Mouse (Mus musculus): ENCODE results near the gene Aimp2. TPM values are rescaled to one million over a fixed set of nuclear protein-coding genes. Genes with fewer than 3 reads are reported as not detected.

Aimp2 gene
- polyA plus RNA-seq, 1 experiment = 76.1 TPM

DNA sequence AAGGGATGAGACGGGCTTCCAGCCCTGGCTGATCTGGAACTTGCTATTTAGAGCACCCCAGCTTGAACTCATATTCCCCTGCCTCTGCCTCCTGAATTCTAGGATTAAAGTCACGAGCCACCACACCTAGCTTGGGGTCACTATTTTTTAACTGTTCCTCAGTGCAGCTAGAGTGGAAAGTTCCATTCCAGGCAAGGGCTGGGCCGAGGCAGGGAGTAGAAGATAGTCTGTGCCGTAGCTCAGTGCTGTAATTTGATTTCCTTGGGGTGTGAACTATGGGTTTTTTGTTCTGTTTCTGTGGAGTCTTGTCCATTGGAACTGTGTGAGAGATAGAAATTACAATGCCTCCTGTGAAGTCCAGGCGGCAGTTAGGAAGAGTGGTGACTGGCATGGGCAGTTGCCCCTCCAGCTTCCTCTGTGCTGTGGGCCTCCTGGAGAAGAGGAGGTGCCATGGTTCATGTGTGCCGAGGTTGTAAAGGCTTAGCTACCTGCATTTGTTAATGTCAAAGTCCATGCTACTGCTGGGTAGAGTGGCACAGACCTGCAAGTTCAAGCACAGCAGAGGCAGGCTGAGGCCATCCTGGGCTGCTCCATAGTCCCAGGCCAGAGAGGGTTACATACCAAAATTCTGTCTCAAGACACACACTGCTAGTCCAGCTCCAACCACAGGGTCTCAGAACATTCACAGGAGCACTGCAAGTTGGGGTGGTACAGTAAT is 22.4 kb upstream of the Aimp2 start:
- DNase-seq (ENCODE audit: low read depth) = no peak
- TF ChIP-seq POLR2A (IDR thresholded peaks at IDR 0.05; ENCODE audit: borderline replicate concordance, extremely low read depth, insufficient read depth, insufficient read length, poor library complexity, severe bottlenecking) (no peak), CTCF (IDR thresholded peaks at IDR 0.05; ENCODE audit: borderline replicate concordance, extremely low read depth, insufficient read depth, insufficient read length) (no peak)

DNA sequence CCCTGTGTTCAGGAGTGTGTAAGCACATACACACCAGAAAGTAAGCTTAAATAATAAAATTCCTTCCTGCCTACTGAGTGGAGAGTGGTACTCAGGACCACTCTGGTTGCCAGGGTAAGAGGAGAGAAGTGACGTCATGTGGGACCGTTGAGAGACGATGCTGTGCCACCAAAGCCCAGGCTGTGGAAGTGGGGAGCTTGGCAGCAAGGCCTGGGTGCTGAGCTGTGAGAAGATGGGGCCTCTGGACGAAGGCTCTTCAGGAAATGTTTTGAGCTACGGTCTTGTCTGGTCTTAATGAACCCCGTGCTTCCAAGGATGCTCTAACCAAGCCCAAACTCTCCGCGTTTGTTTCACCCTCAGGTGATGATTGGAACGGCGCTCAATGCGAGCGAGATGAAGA is 21.0 kb upstream of the Aimp2 start:
- TF ChIP-seq CTCF (IDR thresholded peaks at IDR 0.05; ENCODE audit: borderline replicate concordance, extremely low read depth, insufficient read depth, insufficient read length) = no peak
- no peak for TF ChIP-seq POLR2A (IDR thresholded peaks at IDR 0.05; ENCODE audit: borderline replicate concordance, extremely low read depth, insufficient read depth, insufficient read length, poor library complexity, severe bottlenecking)
- no peak for DNase-seq (ENCODE audit: low read depth)

DNA sequence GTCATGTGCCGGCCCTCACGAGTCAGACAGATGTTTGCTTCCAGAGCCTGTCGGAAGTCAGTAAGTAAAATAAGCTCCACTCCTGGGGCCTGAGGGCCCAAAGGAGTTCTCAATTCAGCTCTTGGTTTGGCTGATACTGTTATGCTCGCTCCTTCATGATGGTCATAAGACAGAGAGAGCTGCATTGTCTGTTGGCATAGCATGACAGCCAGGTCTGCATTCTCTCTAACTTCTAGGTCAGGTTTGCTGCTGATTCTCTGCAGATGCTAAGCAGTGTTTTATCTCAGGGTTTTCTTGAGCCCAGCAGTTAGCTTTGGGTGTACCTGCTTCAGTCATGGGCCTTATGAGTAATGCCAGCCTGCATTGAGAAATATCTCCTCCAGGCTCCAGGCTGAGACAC is 19.6 kb upstream of the Aimp2 start:
- no peak for DNase-seq (ENCODE audit: low read depth)
- TF ChIP-seq POLR2A (IDR thresholded peaks at IDR 0.05; ENCODE audit: borderline replicate concordance, extremely low read depth, insufficient read depth, insufficient read length, poor library complexity, severe bottlenecking) (no peak), CTCF (IDR thresholded peaks at IDR 0.05; ENCODE audit: borderline replicate concordance, extremely low read depth, insufficient read depth, insufficient read length) (no peak)

DNA sequence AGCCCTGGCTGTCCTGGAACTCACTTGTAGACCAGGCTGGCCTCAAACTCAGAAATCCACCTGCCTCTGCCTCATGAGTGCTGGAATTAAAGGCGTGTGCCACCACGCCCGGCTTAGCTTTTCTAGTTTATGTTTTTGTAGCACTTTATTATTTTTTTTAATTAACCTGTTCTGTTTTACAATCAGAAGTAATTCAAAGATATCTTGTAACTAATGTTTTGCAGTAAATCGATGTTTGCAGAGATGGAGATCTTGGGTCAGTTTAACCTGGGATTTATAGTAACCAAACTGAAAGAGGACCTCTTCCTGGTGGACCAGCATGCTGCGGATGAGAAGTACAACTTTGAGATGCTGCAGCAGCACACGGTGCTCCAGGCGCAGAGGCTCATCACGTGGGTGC is 18.2 kb upstream of the Aimp2 start, which contains the start of gene Gm42421:
Gm42421 (plus strand) TSS at position 301 of the 400 bp plus-strand sequence.
- DNase-seq (ENCODE audit: low read depth) = no peak
- TF ChIP-seq POLR2A (IDR thresholded peaks at IDR 0.05; ENCODE audit: borderline replicate concordance, extremely low read depth, insufficient read depth, insufficient read length, poor library complexity, severe bottlenecking) = no peak
- TF ChIP-seq CTCF (IDR thresholded peaks at IDR 0.05; ENCODE audit: borderline replicate concordance, extremely low read depth, insufficient read depth, insufficient read length) = no peak

DNA sequence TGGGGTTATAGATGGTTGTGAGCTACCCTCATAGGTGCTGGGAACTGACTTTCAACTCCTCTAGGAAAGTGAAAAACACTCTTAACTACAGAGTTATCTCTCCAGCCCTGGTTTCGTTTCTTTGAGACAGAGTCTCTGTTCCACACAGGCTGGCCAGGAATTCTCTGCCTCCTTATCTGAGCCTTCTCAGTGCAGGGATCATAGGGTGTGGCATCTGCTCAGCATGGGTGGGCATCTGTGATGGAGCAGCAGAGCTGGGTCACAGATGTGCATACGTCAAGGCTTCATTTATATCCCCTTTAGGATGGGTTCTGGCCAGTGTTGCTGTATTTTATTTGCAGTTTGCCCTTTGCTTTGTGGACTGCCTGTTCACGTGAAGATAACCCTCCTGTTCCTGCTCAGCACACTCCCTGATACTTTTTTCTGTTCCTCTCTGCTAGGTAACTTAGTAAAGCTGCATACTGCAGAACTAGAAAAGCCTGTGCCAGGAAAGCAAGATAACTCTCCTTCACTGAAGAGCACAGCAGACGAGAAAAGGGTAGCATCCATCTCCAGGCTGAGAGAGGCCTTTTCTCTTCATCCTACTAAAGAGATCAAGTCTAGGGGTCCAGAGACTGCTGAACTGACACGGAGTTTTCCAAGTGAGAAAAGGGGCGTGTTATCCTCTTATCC is 15.3 kb upstream of the Aimp2 start:
- DNase-seq (ENCODE audit: low read depth) = no peak
- no peak for TF ChIP-seq POLR2A (IDR thresholded peaks at IDR 0.05; ENCODE audit: borderline replicate concordance, extremely low read depth, insufficient read depth, insufficient read length, poor library complexity, severe bottlenecking)
- no peak for TF ChIP-seq CTCF (IDR thresholded peaks at IDR 0.05; ENCODE audit: borderline replicate concordance, extremely low read depth, insufficient read depth, insufficient read length)

DNA sequence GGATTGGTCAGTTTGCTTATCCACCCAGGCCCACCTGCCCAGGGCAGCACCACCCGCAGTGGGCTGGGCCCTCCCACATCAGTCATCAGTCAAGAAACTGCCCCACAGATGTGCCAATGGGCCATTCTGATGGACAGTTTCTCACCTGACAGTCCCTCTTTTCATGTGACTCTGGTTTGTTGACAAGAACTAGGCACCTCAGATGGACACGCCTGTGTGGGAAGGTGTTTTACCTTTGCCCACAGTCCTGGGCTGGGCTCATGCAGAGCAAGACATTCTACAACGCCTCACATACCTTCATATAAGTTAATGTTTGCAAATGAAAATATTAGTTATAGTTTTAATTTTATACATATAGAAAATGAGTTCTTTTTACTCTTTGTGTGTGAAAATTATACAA is 8.5 kb upstream of the Aimp2 start:
- TF ChIP-seq CTCF (IDR thresholded peaks at IDR 0.05; ENCODE audit: borderline replicate concordance, extremely low read depth, insufficient read depth, insufficient read length) = no peak
- no peak for TF ChIP-seq POLR2A (IDR thresholded peaks at IDR 0.05; ENCODE audit: borderline replicate concordance, extremely low read depth, insufficient read depth, insufficient read length, poor library complexity, severe bottlenecking)
- DNase-seq (ENCODE audit: low read depth) = no peak

DNA sequence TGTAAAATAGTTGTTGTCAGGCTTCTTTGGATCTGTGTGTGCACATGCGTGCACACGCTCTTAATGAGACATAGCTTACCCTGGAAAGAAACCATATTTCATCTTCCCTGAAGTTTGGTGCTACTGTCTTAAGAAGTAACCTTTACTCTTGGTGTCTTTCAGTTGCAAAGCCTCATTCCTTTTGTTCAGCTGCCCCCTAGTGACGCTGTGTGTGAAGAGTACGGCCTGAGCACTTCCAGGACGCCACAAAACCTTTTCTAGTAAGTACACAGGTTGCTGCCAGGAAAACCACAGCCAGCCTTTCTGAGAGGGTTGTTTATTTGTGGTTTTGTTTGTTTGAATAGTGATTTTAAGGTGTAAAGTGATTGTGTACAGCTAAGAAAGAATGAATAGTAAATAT is 7.8 kb upstream of the Aimp2 start:
- DNase-seq (ENCODE audit: low read depth) = peak; percentile 66
- TF ChIP-seq POLR2A (IDR thresholded peaks at IDR 0.05; ENCODE audit: borderline replicate concordance, extremely low read depth, insufficient read depth, insufficient read length, poor library complexity, severe bottlenecking) (no peak), CTCF (IDR thresholded peaks at IDR 0.05; ENCODE audit: borderline replicate concordance, extremely low read depth, insufficient read depth, insufficient read length) (peak; percentile 55; the same call in 1 of the 2 replicates)

DNA sequence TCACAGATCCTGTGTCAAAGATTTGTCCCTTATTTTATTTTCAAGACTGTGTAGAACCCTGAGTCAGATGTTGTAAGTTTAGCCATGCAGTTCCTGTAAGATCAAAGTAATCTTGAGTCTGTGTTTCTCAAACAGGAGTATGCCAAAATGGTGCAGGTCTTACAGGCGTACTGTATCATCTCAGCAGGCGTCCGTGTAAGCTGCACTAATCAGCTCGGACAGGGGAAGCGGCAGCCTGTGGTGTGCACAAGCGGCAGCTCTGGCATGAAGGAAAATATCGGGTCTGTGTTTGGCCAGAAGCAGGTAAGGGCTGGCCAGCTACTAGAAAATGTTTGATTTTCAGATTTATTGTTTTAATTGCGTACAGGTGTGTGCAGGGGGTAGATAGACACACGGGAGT is 6.6 kb upstream of the Aimp2 start:
- TF ChIP-seq CTCF (IDR thresholded peaks at IDR 0.05; ENCODE audit: borderline replicate concordance, extremely low read depth, insufficient read depth, insufficient read length) = no peak
- TF ChIP-seq POLR2A (IDR thresholded peaks at IDR 0.05; ENCODE audit: borderline replicate concordance, extremely low read depth, insufficient read depth, insufficient read length, poor library complexity, severe bottlenecking) = no peak
- no peak for DNase-seq (ENCODE audit: low read depth)

DNA sequence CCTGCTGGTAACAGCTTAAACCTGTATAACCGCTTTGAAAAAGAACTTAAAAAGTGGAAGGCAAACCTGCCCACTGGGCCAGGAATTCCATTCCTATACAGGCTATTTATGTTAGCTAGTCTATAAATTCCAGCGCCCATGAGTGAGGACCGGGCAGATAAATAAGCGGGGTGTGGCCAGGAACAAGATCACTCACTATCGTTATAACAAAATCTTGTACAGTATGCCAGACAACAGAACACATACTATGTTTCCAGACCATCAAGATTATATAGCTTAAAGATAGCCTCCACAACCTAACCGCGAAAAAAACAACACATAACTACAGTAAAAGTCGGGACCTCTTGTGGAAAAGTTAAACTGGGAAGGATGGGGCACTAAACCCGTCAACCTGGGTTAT is 721 bp downstream of the Aimp2 start:
- no peak for DNase-seq (ENCODE audit: low read depth)

DNA sequence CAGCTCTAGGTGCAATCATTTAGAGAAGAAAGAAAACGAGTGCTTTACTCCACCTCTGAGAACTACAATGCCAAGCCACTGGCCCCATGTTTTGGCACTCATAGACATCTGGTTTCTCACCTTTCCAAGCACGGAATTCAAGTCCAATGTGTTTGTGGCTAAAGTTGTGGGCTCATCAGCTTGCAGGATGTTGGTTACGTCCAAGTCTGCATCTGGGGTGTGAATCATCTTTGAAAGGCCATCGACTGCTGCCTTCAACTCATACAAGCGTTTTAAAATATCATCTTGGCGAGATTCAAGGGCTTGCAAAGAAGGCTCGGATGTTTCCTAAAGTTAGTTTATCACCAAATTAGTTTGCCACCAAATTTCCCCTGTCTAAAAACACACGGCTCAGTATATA is 3.2 kb downstream of the Aimp2 start:
- TF ChIP-seq CTCF (IDR thresholded peaks at IDR 0.05; ENCODE audit: borderline replicate concordance, extremely low read depth, insufficient read depth, insufficient read length) = no peak
- no peak for DNase-seq (ENCODE audit: low read depth)

More for the DNA sequence above, 721 bp downstream of the Aimp2 start:
- no peak for TF ChIP-seq POLR2A (IDR thresholded peaks at IDR 0.05; ENCODE audit: borderline replicate concordance, extremely low read depth, insufficient read depth, insufficient read length, poor library complexity, severe bottlenecking)

DNA sequence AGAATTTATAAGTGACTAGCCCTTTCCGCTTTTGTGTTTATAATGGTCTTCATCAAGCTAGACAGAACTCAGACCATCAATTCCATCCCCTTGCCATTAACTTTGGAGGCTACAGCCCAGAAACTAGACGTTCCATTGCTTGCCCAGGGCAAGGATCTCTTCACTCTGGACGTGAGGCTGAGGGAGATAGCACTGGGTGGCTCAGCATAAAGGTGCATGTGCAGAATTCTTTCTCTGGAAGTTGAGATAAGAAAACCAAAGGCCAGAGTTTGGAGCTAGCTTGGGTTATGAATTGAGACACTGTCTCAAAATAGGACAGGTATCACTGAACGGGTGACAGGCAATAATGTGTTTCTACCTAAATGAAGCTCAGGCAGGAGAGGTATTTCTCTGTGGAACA is 5.8 kb downstream of the Aimp2 start:
- DNase-seq (ENCODE audit: low read depth) = no peak
- no peak for TF ChIP-seq POLR2A (IDR thresholded peaks at IDR 0.05; ENCODE audit: borderline replicate concordance, extremely low read depth, insufficient read depth, insufficient read length, poor library complexity, severe bottlenecking)

DNA sequence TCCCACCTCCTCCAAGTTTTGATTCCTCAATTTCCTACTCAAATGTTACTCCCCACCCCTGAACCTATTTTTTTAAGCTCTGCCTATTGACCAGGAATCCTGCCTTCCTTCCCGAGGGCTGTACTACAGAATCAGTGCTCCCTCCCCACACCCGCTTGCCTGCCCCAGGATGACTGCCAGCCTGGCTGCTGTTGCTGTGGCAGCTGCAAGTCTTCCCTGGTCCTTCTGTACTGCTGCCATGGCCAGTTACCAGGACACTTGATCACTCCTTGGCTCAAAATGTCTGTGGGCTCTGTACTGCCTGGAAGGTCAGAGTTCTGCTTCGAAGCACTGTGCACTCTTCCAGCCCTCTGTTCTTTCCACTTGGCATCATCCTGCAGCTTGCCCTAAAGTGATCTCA is 7.5 kb downstream of the Aimp2 start:
- TF ChIP-seq POLR2A (IDR thresholded peaks at IDR 0.05; ENCODE audit: borderline replicate concordance, extremely low read depth, insufficient read depth, insufficient read length, poor library complexity, severe bottlenecking) (no peak), CTCF (IDR thresholded peaks at IDR 0.05; ENCODE audit: borderline replicate concordance, extremely low read depth, insufficient read depth, insufficient read length) (no peak)
- DNase-seq (ENCODE audit: low read depth) = no peak

Data from brain, embryonic 14.5 days (tissue).